Mouse (Mus musculus): ENCODE data around the gene Qrfpr. TPM values are rescaled to one million over a fixed set of nuclear protein-coding genes. Genes with fewer than 3 reads are reported as not detected.

Gene Qrfpr
- polyA plus RNA-seq, 1 experiment: not detected

- Histone ChIP-seq H3K4me1 (ENCODE audit: control insufficient read depth, insufficient read depth, low read length) (peaks cover 14% of the 10 kb centered on the region), H3K4me3 (ENCODE audit: insufficient read depth, low read depth, low read length) (peak within 1 kb of the TSS; percentile 90), H3K36me3 (ENCODE audit: control insufficient read depth, insufficient read depth, low read length) (no peaks in the 10 kb centered on the region), H3K27me3 (replicated peaks; ENCODE audit: control insufficient read depth, insufficient read depth, low read length) (no peaks in the 10 kb centered on the region), H3K27ac (ENCODE audit: insufficient read depth, low read depth, low read length) (peak within 1 kb of the TSS; percentile 46)
- TF ChIP-seq CTCF (conservative IDR thresholded peaks at IDR 0.05; ENCODE audit: insufficient read depth, insufficient read length, low read depth, low read length) (no peak), POLR2A (IDR thresholded peaks at IDR 0.05; ENCODE audit: low read depth, low read length) (peak; percentile 91)
- peak; percentile 97 for DNase-seq
- WGBS: under 1% methylated on average over 54 of the region's 54 CpGs
These were observed 71.0 kb downstream of the Qrfpr start, which contains the start of gene D3Ertd254e for GRCm38 (mm10) chr3:36150934-36151686. Gene D3Ertd254e, plus strand, starts transcription at chr3:36151017.

GRCm38 (mm10) chr3:36150537-36150933 lies 71.6 kb downstream of the Qrfpr start:
- no peak for DNase-seq
- peaks cover 14% of the 10 kb centered on the region for H3K4me1 ChIP-seq (ENCODE audit: control insufficient read depth, insufficient read depth, low read length)
- no peaks in the 10 kb centered on the region for H3K36me3 ChIP-seq (ENCODE audit: control insufficient read depth, insufficient read depth, low read length)
- WGBS: 12% methylated on average over 1 of the region's 1 CpGs
- no peaks in the 10 kb centered on the region for H3K27me3 ChIP-seq (replicated peaks; ENCODE audit: control insufficient read depth, insufficient read depth, low read length)
- H3K27ac ChIP-seq (ENCODE audit: insufficient read depth, low read depth, low read length): no peak overlapping the region
- TF ChIP-seq POLR2A (IDR thresholded peaks at IDR 0.05; ENCODE audit: low read depth, low read length) (no peak), CTCF (conservative IDR thresholded peaks at IDR 0.05; ENCODE audit: insufficient read depth, insufficient read length, low read depth, low read length) (no peak)
- peak overlapping the region; percentile 90; the same call in 1 of the 2 replicates for H3K4me3 ChIP-seq (ENCODE audit: insufficient read depth, low read depth, low read length)

GRCm38 (mm10) chr3:36138996-36139395 lies 83.1 kb downstream of the Qrfpr start:
- no peaks in the 10 kb centered on the region for H3K27me3 ChIP-seq (replicated peaks; ENCODE audit: control insufficient read depth, insufficient read depth, low read length)
- no peak overlapping the region for H3K27ac ChIP-seq (ENCODE audit: insufficient read depth, low read depth, low read length)
- TF ChIP-seq POLR2A (IDR thresholded peaks at IDR 0.05; ENCODE audit: low read depth, low read length) (no peak), CTCF (conservative IDR thresholded peaks at IDR 0.05; ENCODE audit: insufficient read depth, insufficient read length, low read depth, low read length) (no peak)
- H3K4me3 ChIP-seq (ENCODE audit: insufficient read depth, low read depth, low read length): no peak overlapping the region
- DNase-seq: no peak
- no peaks in the 10 kb centered on the region for H3K4me1 ChIP-seq (ENCODE audit: control insufficient read depth, insufficient read depth, low read length)
- no peaks in the 10 kb centered on the region for H3K36me3 ChIP-seq (ENCODE audit: control insufficient read depth, insufficient read depth, low read length)

GRCm38 (mm10) chr3:36138171-36138660 lies 83.9 kb downstream of the Qrfpr start:
- H3K27me3 ChIP-seq (replicated peaks; ENCODE audit: control insufficient read depth, insufficient read depth, low read length): no peaks in the 10 kb centered on the region
- no peaks in the 10 kb centered on the region for H3K4me1 ChIP-seq (ENCODE audit: control insufficient read depth, insufficient read depth, low read length)
- no peak overlapping the region for H3K27ac ChIP-seq (ENCODE audit: insufficient read depth, low read depth, low read length)
- no peaks in the 10 kb centered on the region for H3K36me3 ChIP-seq (ENCODE audit: control insufficient read depth, insufficient read depth, low read length)
- DNase-seq: no peak
- TF ChIP-seq POLR2A (IDR thresholded peaks at IDR 0.05; ENCODE audit: low read depth, low read length) (no peak), CTCF (conservative IDR thresholded peaks at IDR 0.05; ENCODE audit: insufficient read depth, insufficient read length, low read depth, low read length) (no peak)
- no peak overlapping the region for H3K4me3 ChIP-seq (ENCODE audit: insufficient read depth, low read depth, low read length)
- 80% methylated on average over 1 of the region's 1 CpGs for WGBS

GRCm38 (mm10) chr3:36137560-36137959 lies 84.6 kb downstream of the Qrfpr start:
- H3K27ac ChIP-seq (ENCODE audit: insufficient read depth, low read depth, low read length): no peak overlapping the region

GRCm38 (mm10) chr3:36136152-36136551 lies 86.0 kb downstream of the Qrfpr start:
- Histone ChIP-seq H3K36me3 (ENCODE audit: control insufficient read depth, insufficient read depth, low read length) (no peaks in the 10 kb centered on the region), H3K27me3 (replicated peaks; ENCODE audit: control insufficient read depth, insufficient read depth, low read length) (no peaks in the 10 kb centered on the region), H3K4me1 (ENCODE audit: control insufficient read depth, insufficient read depth, low read length) (no peaks in the 10 kb centered on the region), H3K4me3 (ENCODE audit: insufficient read depth, low read depth, low read length) (no peak overlapping the region), H3K27ac (ENCODE audit: insufficient read depth, low read depth, low read length) (no peak overlapping the region)
- TF ChIP-seq CTCF (conservative IDR thresholded peaks at IDR 0.05; ENCODE audit: insufficient read depth, insufficient read length, low read depth, low read length): no peak
- no peak for TF ChIP-seq POLR2A (IDR thresholded peaks at IDR 0.05; ENCODE audit: low read depth, low read length)
- DNase-seq: no peak

More at GRCm38 (mm10) chr3:36137560-36137959, 84.6 kb downstream of the Qrfpr start:
- WGBS: 44% methylated on average over 2 of the region's 2 CpGs
- Histone ChIP-seq H3K4me1 (ENCODE audit: control insufficient read depth, insufficient read depth, low read length) (no peaks in the 10 kb centered on the region), H3K27me3 (replicated peaks; ENCODE audit: control insufficient read depth, insufficient read depth, low read length) (no peaks in the 10 kb centered on the region), H3K4me3 (ENCODE audit: insufficient read depth, low read depth, low read length) (no peak overlapping the region), H3K36me3 (ENCODE audit: control insufficient read depth, insufficient read depth, low read length) (no peaks in the 10 kb centered on the region)
- DNase-seq: peak; percentile 74
- no peak for TF ChIP-seq POLR2A (IDR thresholded peaks at IDR 0.05; ENCODE audit: low read depth, low read length)
- TF ChIP-seq CTCF (conservative IDR thresholded peaks at IDR 0.05; ENCODE audit: insufficient read depth, insufficient read length, low read depth, low read length): 0 out of 2 replicates have a peak, but pooled peaks have one; percentile 9

Other genes starting within 250 kb of the Qrfpr start
- 73.3 and 73.7 TPM in 2 replicates for gene Mccc1, start 221.6 kb downstream of the Qrfpr start, polyA plus RNA-seq (2012; rRNA removed)
- 0.05 TPM in 2 replicates for gene Ccdc144b, start 168.8 kb downstream of the Qrfpr start, polyA plus RNA-seq (2012; rRNA removed)
- gene Acad9, start 156.3 kb downstream of the Qrfpr start, polyA plus RNA-seq (2012; rRNA removed): 41.1 and 45.5 TPM in 2 replicates
- gene D3Ertd254e, start 71.3 kb downstream of the Qrfpr start, polyA plus RNA-seq (2012; rRNA removed): 1.0 and 1.3 TPM in 2 replicates